Mouse (Mus musculus): Measurements from ENCODE around the gene Mbl1.

The Mbl1 gene

DNA sequence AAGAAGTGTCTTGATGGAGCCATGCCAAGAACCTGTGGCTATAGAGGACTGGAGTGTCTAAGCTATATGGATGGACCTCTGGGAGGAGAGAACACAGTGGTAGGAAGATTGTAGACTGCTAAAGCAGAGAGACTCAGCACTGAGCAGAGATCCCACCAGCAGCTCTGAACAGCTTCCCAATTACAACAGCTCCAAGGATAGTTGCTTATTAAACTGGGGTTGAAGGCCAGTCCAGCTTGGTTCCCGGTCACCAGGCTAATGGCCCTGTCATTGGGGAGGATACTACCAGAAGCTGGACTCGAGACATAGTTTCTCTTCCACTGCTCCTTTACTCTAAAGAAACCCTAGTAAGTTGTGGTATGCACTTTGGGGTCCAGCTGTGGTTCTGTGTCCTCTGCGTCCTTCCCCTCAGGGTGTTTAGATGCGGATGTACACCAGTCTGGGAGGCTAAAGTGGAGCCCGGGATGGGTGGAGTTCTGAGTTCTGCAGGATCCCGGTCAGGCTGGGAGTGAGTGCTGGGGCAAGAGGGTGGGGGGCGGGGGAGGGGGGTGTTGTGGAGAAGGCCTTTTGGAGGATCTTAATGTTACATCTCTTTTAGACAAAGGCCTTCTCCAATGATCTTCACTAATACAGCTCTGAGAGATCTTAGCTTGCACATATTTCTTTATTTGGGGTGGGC is at the start of gene Mbl1:
Mbl1 (plus strand) TSS at position 239 of the 679 bp plus-strand sequence.
- no peak for DNase-seq

DNA sequence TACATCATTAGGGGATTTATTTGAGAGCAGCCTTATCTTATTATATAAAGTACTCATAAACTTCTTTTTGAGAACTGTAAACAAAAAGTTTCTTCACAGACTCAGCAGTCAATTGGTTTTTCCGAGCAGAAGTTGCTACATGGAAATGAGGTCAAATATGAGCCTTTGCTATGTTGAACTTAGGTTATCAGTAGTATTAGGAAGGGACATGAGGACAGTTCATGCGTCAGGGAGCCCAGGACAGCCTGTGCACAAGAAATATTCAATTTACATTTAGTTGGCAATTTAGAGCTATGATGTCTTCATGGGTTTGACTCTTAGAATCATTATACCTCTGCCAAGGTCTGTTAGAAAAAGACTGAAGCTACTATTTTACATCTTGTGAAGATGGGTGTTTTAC is 49.0 kb upstream of the Mbl1 start:
- DNase-seq: no peak

DNA sequence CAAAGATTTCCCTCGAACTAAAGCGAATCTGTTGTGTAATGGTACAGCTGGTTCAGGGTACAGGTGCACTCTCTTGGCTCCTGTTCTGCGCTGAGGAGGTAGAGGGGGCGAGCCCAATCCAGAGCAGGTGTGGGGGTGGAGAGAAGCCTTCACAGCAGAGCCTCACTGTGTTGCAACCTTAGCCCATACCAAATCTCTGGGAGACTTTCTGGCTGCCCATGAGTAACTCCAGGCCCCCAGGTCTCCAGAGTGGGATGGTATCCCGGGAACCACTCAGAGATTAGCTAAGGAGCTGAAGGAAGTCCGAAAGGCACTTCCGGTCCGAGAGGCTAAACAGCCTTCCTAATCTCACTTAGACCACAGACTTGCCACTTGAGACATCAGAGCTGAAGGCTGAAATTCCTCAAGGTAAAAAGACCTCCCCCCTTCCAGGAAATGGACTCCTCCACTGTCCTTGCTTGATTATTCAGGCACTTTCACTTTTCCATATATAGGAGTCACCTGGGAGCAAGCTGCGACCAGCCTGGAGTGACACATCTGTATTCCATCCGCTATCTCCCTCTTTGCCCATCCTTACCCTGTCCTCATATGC is 46.3 kb upstream of the Mbl1 start, which contains the start of gene Mat1a:
Mat1a (plus strand) TSS at position 183 of the 592 bp plus-strand sequence.
- no peak for DNase-seq

DNA sequence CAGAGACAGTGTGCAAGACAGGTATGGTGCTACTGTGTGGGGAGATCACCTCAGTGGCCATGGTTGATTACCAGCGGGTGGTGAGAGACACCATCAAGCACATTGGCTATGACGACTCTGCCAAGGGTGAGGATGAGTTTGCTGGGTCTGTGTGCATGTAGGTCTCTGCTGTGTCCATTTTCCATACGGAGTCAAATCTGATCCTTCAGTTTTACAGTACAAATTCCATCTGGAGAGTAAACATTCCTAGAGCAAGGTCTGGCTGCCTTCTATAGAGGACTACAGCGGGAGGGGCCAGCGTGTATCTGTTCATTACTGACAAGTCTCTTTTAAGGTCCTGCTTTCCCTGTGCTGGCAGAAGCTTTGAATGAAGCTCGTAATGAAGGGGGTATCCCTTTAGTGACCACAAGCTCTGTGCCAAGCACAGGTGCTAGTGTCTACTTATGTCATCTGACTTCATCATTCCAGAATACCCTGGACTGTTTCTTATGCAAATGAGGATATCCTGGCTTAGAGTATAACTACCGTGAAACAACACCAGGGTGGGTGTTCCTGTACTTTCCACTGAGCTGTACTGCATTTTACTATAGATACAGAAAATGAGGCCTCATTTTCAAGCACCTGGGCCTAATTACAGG is 40.1 kb upstream of the Mbl1 start:
- DNase-seq: no peak

DNA sequence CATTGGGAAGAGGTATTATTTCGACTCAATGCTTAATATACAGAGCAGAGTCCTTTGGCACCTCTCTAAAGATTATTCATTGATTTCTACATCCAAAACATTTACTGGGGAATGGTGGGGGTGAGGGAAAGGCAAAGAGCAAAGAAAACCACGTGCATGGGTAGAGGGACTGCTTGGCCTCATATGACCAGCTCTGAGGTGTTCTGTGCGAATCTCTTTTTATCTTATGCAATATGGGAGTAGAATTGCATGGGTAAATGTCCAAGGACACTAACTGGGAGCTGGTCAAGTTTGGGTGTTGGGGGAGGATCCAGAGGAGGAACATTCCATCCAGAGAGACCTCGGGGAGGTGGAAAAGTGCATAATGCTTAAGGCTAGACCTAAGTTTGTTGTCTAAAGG is 38.3 kb upstream of the Mbl1 start:
- no peak for DNase-seq

DNA sequence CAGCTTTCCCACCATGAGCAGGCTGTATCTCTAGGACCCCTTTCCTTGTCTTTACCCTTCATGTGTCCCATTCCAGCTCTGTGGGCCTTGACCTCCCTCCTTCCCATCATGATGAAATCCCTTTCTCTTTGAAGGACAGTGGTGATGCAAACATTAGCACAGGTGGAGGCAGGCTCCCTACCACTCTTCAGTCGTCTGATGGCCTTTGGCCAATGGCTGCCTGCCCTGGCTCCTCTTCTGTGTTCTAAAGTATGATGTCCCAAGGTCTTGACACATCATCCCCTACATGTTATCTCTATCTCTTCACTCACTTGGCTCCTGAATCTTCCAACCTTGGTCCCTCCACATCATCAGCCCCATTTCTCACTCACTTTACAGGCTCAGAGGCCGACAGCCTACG is 35.0 kb upstream of the Mbl1 start:
- DNase-seq: peak; percentile 77 to 81

GRCm38 (mm10) chr14:41124683-41125082 is 26.6 kb upstream of the Mbl1 start:
- DNase-seq: no peak

- peak; percentile 25 to 43 for DNase-seq
These were observed 23.3 kb upstream of the Mbl1 start for GRCm38 (mm10) chr14:41127997-41128396.

GRCm38 (mm10) chr14:41131540-41131939 is 19.7 kb upstream of the Mbl1 start, which contains the start of gene Sftpa1:
TSS of gene Sftpa1 (plus strand) at chr14:41131782.
- no peak for DNase-seq

- DNase-seq: no peak
These were observed 14.3 kb upstream of the Mbl1 start for GRCm38 (mm10) chr14:41137006-41137405.

- DNase-seq: no peak
These were observed 10.6 kb upstream of the Mbl1 start for GRCm38 (mm10) chr14:41140686-41141085.

DNA sequence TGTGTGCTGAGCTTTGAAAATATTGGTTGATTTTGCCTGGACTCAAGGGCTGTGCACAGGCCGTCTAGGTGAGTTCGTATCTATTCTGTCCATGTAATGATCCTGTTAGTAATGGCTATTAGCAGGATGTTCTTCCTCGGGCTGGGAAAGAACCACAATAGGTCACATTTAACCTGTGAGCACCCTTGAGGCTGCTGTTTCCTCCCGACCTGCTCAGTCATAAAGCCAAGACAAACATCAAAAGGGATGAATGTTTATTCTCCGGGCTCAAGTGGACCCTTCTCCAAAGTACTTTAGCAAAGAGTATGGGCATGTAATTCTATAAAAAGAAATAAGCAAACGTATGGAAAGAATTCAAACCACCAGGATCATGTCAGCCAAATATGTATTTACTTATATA is 5.2 kb upstream of the Mbl1 start:
- DNase-seq: no peak

DNA sequence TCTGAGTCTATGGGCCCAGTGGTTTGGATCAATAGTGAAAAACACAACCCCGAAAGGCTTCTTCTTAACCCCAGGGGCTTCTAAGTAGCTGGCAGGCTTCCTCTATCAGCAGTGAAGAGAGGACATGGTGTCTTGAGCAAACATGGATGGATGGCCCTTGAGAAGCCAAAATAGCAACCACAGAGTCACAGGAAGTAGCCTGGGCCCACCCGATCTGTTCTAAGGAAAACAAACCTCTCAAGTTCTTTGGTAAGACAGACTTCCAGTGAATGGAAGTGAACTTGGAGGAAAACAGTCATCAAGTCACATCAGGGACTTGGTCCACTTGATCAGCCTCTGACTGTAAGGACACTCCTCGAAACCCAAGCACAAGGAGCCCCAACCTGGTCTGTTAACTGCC is 4.3 kb upstream of the Mbl1 start:
- DNase-seq: no peak

GRCm38 (mm10) chr14:41147356-41147755 is 3.9 kb upstream of the Mbl1 start:
- DNase-seq: peak; percentile 36 to 44

DNA sequence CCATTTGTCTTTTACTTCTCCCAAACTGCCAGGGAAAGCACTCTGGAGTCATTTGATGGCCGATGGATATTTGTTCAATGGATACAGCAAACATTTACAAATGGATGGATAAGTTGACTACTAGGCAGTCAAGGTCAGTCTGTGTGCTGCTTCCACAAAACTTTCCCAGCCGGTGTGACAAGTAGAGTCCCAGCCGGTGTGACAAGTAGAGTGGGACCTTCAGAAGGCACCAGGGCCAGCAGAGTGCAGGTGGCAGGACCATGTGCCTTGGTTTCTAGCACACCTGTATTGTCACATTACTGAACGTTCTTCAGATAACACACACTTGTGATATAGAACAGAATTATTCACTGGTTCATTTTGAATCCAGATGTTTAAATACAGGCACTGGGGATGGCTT is 8.8 kb downstream of the Mbl1 start:
- no peak for DNase-seq

- DNase-seq: no peak
These were observed 9.5 kb downstream of the Mbl1 start for GRCm38 (mm10) chr14:41160743-41161142.

DNA sequence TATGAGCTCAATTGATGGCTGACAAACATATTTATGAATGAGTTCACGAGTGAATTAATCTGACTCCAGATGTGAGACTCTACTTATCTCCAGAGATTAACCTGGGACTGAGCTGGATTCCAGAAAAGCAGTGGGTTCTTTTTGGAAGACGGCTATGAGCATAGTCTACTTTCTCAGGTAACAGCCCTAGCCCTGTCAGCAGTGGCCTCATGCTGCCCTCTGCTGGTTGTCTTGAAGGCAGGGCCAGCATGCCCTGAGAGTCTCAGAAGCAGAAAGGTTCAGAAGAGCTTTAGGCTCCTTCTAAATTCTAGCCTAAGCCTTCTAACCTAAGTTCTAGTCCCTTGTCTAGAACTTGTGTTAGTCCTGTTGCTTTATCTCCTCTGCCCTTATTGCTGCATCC is 11.4 kb downstream of the Mbl1 start:
- DNase-seq: peak; percentile 67 to 71

DNA sequence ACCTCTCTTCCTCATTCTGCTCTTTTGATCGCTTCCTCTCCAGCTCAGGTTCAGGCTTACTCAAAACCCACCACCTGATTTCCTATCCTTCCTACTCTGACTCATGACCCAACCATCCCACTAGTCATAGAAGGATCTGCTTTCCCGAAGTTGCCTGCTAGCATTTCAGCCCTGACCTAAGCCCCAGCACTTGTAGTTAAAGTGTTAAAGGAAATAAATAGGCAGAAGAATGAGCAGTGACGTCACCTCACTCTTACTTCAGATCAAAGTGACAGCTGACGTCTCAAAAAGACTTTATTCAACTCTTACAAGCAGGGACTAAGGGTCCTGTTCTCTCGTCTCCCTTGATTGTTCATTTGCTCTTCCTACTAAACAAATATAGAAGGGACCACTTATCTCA is 16.0 kb downstream of the Mbl1 start:
- DNase-seq: no peak

GRCm38 (mm10) chr14:41168567-41168966 is 17.3 kb downstream of the Mbl1 start:
- DNase-seq: no peak

DNA sequence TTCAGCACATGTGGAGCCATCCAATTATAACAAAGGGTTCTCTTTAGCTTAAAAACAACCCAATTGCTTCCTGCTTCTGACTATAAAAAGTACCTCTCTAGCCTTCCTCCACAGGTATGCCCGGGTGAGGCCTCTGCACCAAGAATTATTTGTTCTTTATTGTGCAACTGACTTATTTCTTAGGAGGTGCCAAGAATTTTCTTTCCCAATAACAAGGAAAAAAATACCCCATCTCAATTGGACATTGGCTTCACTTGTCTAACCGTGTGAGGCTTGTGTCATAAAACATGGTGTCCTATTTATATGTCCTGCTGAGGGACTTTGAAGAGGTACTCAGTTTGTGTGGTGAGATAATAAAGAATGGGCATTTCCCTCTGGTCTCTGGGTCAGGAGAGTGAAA is 19.3 kb downstream of the Mbl1 start:
- no peak for DNase-seq

DNA sequence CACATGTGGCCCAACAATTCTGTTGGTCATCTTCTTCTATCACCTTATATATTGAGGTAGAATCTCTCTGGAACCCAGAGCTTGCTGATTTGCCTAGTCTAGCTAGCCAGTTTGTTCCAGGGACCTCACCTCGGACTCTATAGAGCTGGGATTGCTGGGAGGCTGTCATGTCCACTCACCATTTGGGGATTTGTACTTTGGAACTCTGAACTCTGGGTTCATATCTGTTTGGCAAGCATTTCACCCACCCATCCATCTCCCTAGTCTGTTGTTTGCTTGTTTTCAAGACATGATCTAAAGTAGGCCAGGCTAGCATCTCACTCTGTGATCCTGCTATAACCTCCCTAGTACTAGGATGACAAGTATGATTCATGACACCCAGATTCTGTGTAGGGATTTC is 23.5 kb downstream of the Mbl1 start:
- DNase-seq: no peak

- DNase-seq: no peak
These were observed 34.0 kb downstream of the Mbl1 start, which contains the start of gene Sftpd for GRCm38 (mm10) chr14:41185059-41185821. TSS of gene Sftpd (minus strand) at chr14:41185149.

DNA sequence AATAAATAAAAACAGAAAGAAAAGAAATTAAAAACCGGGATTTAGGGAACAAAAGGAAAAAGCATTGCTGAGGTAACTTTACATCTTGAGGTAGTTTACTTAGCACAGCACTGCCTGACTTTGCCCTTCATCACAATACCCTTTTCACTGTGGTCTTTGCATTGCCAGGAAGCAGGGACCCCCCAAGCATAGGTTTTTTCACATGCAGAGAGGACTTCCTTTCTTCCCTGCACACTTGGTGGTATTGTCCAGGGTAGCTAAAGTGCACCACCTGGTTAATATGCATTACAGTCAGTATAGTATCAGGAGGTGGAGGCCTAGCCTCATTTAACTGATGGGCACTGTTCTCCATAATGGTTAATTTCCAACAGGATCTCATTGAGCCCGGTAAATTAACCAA is 38.2 kb downstream of the Mbl1 start:
- no peak for DNase-seq

Measured in cerebellum, postnatal 10 days (tissue).